Mouse (Mus musculus) mouse trophoblast stem cell (cell line): Measurements from ENCODE around the gene Masp1.

Experiments used
- in situ Hi-C, 2 experiments: fragments of 300-500 bp; cut with MseI, MboI; formaldehyde crosslinking; loops; 2 replicates in 1 of 2; 3 replicates in 1 of 2; pipeline ENCODE4 v1.15.1; 2025

Masp1 gene

DNA sequence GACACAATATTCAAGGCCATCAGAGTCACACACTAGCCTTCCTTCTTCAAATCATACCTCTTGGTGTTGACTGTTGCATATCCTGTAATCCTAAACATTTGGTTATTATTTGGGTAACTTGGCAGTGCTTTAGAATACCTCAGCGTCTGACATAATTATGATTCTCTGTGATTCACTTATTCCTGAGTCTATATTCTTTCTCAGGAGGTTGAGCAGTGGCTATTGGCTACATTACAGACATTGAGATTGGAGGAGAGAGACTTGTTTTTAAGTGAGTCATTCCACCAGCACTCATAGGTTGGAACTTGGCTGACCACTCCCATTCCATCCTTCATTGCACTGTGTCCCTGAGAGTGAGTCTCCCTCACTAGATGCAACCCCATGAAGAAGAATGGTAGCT lies 7.2 kb downstream of the Masp1 start:
- in situ Hi-C loops = no loop called here

DNA sequence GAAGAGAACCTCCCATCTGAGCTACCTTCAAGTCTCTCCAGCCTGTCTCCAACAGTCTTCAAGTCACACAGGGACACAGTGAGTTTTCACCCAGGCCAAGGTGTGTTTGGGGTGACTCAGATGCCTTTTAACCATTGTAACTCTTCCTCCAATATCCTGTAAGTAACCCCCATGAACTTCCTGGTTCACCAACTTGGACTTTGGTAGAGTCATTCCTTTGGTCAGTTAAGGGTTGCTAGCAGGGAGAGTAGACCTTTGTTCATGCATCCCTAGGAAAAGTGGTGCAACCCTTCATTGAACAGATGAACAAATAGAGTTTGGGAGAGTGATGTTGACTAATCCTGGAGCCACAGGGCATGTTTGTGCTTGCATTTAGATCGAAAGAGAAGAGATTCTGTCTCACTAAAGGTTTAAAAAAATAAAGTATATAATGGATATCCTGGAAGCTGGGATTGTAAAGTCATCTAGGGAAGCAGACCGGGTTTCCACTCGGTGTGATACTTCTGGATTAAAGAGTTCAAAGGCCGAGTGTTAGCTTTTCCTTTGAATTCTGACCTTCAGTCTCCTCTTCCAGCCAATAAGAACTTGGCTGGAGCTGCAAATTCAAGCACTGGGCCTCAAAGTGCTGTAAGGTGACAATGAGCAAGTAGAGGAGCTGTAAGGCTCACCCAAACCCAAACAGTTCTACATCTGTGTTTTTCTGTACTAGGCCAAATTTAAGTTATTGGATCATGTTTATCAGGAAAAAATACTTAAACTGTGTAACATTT lies 9.3 kb downstream of the Masp1 start:
- in situ Hi-C loops = no loop called here

DNA sequence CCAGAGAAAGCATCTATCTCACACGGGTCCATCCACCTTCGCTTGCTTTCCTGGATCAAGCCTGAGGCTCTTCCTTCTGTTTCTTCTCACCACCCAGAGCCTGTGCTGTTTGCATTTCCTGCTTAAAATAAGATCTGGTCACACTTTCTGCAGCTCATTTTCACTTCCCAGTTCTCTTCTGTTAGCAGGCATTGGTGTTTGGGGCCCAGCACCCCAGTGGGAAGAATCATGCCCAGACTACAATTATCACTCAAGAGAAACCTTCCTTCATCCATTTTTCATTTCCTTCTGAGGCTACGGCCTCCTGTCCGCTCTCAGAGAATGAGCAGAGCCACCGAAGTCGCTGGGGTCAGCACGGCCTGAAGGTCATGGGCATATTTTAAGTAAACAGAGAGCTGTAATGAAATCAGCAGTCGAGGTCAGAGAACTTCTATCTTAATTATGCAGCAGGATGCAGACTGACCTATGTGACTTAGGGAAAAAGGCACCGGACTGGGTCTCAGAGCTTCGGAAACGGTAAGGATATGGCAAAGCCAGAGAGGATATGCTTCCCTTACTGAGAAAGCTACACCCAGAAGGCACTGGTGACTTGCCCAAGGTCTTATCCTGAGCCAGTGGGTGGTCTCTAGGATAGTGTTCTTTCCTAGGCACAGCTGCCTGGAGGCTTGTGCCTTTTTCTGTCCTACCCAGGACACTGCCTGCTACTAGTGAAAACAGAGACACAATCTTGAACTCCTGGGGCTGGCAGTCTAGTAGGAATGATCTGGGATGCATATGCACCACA lies 14.5 kb downstream of the Masp1 start:
- in situ Hi-C loops = no loop called here

DNA sequence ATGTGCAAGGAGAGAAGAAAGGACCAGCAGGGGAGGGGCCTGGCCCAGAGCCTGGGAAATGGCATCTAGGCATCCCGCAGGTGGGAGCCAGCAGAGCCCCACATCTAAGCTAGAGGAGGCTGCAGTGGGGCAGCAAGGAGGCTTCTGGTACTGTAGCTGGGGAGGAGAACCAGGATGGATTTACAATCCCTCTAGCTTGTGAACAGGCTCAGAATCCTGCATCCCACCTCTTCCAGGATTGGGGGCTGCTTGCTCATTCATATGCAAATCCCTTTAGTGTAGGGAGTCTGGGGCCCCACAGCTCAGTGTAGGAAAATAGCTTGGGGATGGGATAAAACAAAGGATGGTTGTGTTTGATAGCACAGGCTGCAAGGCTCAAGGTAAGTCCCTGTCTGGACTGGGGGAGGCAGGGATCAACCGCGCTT lies 16.3 kb downstream of the Masp1 start:
- in situ Hi-C loops = no loop called here

DNA sequence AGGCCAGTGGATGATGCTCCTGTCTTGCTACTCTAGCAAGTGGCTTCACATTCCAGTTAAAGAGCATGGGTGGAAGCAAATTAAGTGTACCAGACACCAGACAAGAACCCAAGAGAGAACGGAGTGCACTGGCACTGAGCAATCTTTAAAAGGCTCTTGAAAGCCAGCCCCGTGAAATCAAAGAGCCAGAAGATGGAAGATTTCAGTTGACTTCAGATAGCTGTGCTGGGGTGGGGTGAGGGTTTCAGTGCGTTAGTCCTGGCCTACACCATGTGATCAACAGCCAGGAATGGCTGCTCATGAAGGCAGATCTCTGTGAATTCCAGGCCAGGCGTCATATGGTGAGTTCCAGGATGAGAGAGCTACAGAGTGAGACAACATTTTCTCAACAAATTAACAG lies 17.3 kb downstream of the Masp1 start:
- in situ Hi-C loops = no loop called here

DNA sequence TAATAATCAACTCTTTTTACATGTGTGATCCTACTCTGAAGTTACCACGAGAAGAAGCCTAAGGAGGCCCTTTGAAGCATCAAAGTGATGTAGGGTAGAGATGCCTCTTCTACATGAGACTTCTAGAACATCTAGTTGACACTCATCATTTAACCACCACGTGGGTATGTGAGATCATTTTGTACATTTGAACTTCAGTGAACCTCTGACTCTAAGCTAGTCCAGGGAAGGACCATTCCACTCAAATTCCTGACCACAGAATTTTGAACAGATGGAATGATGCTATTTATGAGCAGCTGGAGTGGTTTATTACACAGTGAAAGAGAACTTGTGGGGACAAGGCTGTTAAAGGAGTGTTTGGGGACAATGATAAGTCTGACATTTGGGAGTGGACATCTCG lies 18.1 kb downstream of the Masp1 start:
- in situ Hi-C loops = no loop called here

DNA sequence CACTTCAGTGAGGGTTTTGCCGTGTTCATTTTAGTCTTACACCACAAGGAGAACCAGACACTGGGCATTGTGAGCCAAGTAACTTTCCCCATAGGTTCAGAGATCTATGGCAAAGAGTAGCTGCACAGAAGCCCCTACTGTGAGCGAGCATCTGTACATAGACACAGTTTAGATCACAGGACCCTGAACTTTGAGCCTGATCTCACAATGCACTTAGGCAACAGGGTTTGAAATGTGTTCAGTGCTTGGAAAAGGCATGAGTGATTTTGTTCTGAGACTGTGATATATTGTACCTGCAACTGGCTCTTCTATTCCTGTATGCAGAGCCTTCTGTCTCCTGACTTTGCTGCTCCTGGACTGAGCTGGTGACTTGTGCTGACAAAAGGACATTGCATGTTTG lies 19.3 kb downstream of the Masp1 start:
- in situ Hi-C loops = no loop called here

DNA sequence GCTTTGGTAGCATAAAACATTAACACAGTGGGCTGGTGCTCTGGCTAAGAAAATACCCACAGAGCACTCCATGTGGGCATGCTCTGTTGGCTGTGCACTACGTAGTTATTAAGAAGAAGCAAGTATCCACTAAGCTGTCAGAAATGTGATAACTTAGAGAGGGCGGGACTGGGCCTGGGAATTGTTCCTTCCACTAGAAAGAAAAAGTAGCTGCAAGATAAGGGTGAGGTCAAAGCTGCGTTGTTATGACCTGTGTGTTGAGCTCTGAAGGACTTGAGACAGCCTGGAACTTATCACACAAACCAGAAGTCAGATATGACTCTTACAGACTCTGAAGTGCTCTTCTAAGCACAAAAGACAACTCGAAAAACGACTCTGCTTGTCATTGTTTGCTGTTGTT lies 20.1 kb downstream of the Masp1 start:
- in situ Hi-C loops = no loop called here

DNA sequence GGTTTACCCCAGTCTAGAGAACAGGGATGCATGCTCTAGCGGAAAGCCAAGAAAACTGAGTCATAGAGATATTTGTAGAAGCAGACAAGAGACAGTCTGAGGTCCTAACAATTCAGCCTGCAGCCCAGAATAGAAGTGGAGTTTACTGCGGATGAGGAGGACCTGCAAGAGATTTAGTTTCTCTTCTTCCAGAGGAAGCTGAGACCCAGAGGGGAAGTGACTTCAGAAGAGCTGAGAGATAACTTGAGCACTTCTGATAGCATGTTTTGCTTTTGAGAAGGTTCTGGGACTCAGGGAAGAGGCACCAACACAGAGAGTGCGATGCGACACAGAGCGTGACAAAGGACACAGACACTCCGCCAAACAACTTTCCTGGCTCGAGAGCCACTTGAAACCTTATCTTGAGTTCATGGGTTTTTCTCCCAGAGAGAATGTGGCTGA lies 21.9 kb downstream of the Masp1 start:
- in situ Hi-C loops = no loop called here

DNA sequence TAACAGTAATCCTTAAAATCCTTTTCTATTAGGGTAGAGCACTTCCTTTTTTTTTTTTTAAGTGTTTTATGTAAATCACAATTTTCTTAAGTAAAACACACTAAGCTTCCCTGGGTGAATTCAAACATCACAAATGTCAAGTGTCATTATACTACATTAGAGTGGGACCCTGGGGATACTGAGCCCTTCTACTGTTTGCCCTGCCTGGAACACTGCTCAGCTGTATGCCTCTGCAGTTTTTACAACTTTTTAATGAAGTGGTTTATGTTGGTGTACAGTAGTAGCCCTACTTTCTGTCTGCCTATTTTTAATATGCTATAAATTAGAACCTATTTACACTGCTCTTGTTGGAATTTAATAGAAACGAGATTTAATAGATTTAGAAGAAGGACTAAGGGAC lies 22.7 kb downstream of the Masp1 start:
- in situ Hi-C loops = no loop called here

DNA sequence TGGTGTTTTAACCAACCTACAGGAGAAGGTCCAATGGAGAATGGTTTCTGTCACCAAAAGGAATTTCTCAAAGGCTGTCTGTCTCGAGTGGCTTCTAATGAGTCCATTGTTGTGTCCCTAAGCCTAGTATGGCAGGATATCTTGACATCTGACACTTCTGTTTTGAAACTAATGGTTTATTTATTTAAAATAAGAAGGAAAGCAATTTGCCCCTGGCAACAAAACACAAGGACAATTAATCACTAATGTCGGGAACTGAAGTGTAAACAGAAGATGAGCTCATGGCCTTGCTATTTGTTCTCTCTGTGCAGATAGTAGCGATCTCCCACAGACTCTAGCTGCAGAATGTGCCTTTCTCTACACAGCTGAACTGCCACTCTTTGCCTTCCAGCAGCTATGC lies 23.2 kb downstream of the Masp1 start:
- in situ Hi-C loops = no loop called here

DNA sequence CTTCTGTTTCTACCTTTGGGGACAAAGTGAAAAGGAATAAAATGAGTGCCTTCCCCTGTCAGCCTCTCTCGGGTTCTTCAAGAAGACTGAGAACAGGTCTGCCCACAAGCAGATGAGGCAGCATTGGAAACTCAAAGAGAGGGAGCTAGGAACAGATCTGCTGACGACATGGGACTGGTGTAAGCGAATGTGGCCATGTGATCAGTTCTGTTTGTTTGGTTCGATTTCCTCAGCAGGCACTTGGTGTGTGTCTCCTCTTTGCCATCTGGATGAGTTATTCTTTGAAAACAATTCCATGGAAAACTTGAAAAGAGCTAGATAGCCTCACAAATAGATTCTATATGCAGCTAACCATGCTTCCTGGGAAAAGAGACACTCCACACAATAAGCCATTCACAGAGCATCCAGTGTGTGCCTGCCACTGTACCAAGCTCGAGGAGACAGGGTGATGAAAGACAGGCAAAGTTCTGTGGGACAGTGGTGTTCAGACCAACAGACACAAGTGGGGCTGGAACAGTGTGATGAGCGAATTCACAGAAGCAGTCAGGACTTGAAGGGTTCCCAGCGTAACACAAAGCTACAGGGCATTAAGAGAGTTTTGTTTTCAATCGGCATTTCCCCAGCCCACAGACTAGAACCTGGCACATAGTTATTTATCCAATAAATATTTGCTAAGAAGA lies 24.2 kb downstream of the Masp1 start:
- in situ Hi-C loops = no loop called here

DNA sequence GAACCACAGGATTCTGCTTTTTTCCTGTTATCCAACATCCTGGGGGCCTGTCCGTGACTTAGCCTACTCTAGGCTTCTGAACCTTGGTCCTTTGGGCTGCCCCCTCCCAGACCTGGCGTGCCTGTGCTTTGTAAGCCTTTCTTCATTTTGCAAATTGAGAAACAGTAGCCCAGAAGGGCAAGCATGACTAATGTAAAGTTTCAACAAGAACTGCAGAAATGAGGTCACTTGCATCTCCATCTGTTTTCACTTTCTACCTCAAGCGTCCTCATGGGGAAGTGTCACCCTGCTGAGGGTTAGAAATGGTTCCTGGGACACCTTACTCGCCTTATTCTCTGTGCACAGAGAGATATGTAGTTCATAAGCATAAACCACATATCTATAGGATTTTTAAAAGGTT lies 27.8 kb downstream of the Masp1 start:
- in situ Hi-C loops = no loop called here

DNA sequence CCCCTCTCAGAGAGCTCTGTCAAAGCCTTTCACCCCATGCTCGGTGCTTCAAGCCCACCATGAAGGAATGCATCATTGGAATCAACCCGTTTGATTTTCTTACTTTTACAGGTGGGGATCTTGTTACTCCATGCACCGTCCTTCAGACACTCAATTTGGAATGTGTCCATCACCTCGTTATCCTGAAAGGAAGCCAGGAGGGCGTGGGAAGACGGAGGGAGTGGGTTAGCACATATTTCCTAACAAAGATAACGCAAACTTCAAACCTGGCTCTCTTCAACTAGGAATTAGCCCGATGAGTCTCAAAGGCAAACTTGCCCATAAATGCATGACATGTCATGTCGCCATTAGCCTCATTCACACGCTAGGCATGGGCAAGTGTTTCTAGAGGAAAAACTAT lies 37.3 kb downstream of the Masp1 start:
- in situ Hi-C loops = no loop called here

DNA sequence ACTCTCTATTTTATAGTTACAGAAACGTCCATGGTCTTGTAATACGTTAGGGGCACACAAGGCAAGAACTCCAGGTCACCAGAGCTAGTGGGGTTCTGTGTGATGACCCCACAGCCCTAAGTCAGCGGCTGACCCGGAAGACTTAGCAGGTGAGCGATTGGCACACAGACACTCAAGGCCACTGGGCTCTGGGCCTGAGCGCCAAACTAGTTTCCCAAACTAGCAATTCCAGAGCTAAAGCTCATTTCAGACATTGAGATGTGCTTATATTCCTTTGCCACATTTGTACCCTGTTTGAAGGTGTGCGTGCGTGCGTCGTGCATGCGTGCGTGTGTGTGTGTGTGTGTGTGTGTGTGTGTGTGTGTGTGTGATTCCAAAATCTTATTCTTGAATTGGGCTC lies 37.8 kb downstream of the Masp1 start:
- in situ Hi-C loops = no loop called here

DNA sequence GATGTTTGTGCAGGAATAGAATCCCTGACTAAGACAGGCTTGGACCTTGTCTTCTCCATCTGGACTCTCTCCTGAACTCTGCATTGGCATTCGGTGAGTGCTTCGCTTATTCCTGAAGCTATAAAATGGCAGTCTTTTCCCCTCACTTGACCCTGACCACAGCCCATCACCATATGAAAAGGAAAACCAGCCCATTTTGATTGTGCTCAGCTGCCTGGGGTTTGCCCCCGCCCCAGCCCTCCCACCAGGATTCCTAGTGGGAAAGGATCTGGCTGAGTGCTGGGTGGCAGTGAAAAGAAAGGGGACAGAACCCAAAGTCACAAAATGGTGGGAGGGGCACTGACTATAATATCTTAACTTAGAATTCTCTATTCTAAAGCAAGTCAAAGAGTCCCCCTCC lies 38.4 kb downstream of the Masp1 start:
- in situ Hi-C loops = no loop called here

DNA sequence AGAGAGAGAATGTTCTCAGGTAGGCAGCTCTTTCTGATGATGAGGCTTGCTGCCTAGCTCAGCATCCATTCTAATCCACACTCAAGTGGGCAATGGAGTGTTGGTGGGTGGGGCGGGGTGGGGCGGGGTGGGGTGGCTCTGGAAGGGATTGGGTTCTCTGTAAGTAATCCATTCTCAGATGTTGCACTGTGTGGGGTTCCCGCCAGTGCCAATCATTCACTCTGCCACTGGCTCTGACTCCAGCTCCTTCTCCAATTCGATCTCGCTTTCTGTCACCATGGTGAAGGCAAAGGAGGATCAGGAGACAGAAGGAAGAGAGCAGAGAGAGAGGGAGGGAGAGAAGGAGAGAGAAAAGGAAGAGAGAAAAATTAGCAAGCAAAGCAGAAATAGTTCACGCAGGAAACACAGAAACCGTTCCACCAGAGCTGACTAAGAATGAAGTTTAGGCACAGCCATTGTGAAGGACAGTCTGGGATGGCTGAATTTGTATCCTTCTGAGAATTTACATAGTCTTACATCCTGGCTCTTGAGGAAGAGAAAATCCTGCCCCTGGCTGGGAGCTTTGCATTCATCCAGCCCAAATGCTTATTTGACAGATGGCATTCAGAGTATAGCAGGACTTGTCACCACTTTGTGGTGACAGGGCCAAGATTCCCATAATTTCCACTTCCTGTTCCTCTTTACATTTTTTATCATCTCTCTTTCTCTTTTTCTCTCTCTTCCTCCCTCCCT lies 40.6 kb downstream of the Masp1 start:
- in situ Hi-C loops = no loop called here

DNA sequence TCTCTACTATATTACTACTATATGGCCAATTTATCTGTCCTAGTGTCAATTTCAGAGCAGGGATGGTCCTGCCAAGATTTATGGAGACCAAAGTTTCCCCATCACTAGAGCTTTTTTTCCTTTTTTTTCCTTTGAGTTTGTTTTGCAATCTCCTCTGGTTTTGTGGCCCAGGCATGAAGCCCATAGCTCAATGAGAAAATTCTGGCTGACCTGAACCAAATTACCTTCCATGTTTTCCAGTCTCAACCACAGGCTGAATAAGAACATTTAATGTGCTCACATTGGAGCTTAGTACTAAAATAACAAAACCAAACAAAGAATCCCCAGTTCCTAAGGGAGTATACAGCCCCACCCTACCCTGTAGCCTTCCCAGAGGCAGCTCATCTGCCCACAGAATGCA lies 44.0 kb downstream of the Masp1 start:
- in situ Hi-C loops = no loop called here

DNA sequence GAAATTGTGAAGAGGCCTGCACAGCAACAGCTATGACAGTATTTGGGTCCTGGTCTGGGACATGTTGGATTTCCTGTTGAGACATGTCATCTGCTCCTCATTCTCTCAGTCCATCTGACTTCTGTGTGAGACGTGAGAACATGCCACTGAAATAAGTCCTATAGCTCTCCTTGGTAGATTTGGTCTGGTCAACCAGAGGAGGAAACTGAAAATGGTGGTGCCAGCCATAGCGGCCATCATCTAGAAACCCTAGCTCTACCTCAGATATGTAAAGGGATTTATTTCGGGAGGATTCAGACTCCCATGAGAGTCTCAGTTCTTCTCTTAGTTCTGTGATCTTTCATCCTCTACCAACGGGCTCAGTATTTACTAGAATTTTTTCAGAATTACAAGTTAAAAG lies 45.0 kb downstream of the Masp1 start:
- in situ Hi-C loops = no loop called here

DNA sequence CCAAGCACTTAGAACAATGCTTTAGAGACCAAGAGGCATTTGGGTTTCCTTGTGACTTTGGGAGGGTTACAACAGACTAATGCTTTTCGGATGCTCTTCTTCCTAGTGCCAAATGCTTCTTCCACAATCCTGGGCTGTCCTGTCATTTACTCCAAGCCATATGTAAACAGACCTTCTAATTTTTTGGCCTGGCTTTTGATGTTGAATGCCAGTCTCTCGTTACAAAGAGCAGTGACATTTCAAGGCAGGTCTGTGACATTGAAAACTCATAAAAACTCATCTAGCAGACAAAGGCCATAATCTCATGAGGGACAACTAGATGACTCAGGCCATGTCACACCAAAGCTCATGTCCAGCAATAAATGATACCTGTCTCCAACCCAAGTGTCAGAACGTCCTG lies 48.6 kb downstream of the Masp1 start:
- in situ Hi-C loops = no loop called here

DNA sequence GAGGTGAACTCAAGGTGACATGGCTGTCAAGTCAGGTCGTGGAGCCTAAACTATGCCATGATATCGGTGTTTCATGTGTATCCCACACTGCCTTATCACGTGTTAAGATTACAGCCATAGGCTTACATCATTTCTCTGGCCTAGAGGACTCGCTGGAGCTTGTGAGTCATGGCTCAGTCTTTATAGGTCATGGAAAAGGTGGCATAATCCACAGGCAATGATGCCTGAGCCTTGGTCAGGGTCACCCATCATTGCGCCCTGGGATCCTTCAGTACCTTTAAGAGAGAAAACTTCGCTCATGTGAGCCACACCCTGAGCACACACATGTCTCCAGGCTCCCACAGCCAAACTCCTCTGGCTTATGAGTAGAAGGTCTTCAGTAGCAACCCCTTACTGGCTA lies 49.1 kb downstream of the Masp1 start:
- in situ Hi-C loops = no loop called here
